ENCODE assay signal across 16 mouse cellular contexts in genomic region chr10:39308535-39308934, GRCm38 (mm10).
"Had no signal": no experiment of that assay in that cellular context is flagged by ENCODE, and none has a peak within 500 bp of the region (broad histone marks: within the 10 kb centered on the region; RNA-seq: fewer than 3 reads in every experiment).

No protein-coding gene starts in this region.

- H3K9ac ChIP-seq: neural tube, embryonic 13.5 days; neural tube, embryonic 15.5 days; stomach, embryonic 15.5 days had no signal

- H3K27ac ChIP-seq: neural tube, embryonic 13.5 days; neural tube, embryonic 15.5 days; stomach, embryonic 15.5 days; stomach, postnatal 0 days had no signal

- H3K9me3 ChIP-seq: neural tube, embryonic 13.5 days; neural tube, embryonic 15.5 days; stomach, embryonic 15.5 days had no signal

- H3K4me3 ChIP-seq: neural tube, embryonic 13.5 days; neural tube, embryonic 15.5 days; stomach, embryonic 15.5 days had no signal

- H3K36me3 ChIP-seq: neural tube, embryonic 13.5 days; neural tube, embryonic 15.5 days; stomach, embryonic 15.5 days had no signal

- H3K4me2 ChIP-seq: neural tube, embryonic 13.5 days; neural tube, embryonic 15.5 days; stomach, embryonic 15.5 days had no signal

- H3K27me3 ChIP-seq: neural tube, embryonic 13.5 days; neural tube, embryonic 15.5 days; stomach, embryonic 15.5 days had no signal

- DNase-seq: retina, postnatal 1 day; right cerebral cortex, adult 18-20 months; right cerebral cortex, postnatal 14 days; right cerebral cortex, postnatal 25 days; right cerebral cortex, postnatal 4 days; spleen, adult 18-20 months; thymus, adult 18-20 months; thymus, adult 2 months; thymus, postnatal 14 days; thymus, postnatal 25 days; thymus, postnatal 36 days; thymus, postnatal 4 days had no signal

- H3K4me1 ChIP-seq: neural tube, embryonic 13.5 days; neural tube, embryonic 15.5 days; stomach, embryonic 15.5 days had no signal
